Mouse (Mus musculus): ENCODE data around the gene Kank4. TPM values are rescaled to one million over a fixed set of nuclear protein-coding genes. Genes with fewer than 3 reads are reported as not detected.
"Not testable (repeated sequence)": the region's sequence is repeated elsewhere in the genome, so short reads cannot be mapped to it uniquely, and the experiment has no call there.

Gene Kank4
- total RNA-seq, 2 experiments from 2014 or later = not detected

DNA sequence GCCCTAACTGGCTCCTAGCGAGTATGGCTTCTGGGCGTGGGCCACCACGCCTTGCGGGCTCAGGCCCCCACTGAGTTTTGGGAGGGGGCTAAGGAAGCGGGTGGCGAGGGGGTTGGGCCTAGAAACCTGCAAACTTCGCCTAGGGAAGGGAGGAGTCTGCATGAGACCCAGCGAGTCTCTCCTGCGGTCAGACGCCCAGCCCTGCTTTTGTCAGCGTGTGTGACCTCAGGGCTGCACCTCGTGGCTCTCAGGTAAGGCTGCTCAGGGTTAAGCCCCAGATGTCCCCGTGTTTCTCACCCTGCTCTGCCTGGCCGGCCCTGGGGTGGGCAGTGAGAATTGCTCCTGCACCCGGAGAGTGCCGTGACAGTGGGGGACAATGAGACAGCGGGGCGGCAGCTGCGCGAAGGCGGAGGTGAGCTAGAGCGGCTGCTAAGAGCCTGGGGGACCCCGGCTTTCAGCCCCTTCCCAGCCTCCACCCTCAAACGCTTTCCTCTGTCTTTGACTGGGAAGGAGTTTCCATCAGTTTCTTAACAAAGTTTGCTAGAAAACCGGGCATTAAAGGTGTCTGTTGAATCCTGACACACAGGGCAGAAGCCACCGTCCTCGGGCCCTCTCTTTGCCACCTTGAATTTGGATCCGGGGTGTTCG is 90.6 kb downstream of the Kank4 start, which contains the start of gene L1td1:
L1td1 (plus strand) TSS at position 145 of the 648 bp plus-strand sequence.
- ATAC-seq (replicated peaks; ENCODE audit: low FRiP score, low TSS enrichment, poor library complexity, severe bottlenecking) = 0 out of 2 replicates have a peak, but pooled peaks have one; percentile 28

DNA sequence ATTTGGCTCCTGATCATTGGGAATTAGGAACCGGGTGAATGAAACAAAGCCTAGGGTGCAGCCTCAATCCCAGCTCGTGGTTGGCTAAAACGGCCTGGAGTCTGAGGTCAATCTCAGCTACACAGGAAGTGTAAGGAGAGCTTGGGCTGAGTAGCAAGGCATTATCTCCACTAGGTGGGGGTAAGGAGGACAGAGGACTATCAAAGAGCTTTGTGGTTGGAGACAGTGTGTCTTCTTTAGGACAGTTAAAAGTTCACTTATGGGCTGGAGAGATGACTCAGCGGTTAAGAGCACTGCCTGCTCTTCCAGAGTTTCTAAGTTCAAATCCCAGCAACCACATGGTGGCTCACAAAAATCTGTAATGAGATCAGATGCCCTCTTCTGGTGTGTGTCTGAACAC is 91.9 kb downstream of the Kank4 start:
- ATAC-seq (replicated peaks; ENCODE audit: low FRiP score, low TSS enrichment, poor library complexity, severe bottlenecking) = peak; percentile 59; the same call in 1 of the 2 replicates

DNA sequence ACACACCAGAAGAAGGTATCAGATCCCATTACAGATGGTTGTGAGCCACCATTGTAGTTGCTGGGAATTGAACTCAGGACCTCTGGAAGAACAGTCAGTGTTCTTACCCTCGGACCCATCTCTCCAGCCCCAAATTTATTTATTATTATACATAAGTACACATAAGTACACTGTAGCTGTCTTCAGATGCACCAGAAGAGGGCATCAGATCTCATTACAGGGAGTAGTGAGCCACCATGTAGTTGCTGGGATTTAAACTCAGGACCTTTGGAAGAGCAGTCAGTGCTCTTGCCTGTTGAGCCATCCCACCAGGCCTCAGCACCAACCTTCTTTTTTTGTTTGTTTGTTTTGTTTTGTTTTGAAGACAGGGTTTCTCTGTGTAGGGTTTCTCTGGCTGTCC is 92.7 kb downstream of the Kank4 start:
- ATAC-seq (replicated peaks; ENCODE audit: low FRiP score, low TSS enrichment, poor library complexity, severe bottlenecking) = not testable (repeated sequence)

DNA sequence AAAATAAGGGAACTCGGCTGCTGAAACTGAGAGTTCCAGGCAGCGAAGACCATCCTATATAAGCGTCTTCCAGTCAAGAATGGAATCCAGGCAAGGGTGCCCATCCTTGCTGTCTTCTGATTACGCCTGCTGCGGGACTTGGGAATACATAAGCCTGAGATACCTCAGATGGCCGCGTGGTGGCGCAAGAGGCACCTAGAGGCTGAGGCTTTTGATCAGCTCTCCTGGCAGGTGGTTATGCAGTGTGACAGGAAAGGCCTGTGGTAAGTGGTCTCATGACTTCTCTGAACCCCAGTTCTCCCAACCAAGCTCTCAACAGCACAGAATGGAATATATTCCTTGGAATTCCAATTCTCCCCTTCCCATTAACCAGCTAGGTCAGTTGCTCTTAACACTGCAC is 94.9 kb downstream of the Kank4 start:
- ATAC-seq (replicated peaks; ENCODE audit: low FRiP score, low TSS enrichment, poor library complexity, severe bottlenecking) = peak; percentile 84

GRCm38 (mm10) chr4:98718547-98718917 is 98.8 kb downstream of the Kank4 start:
- ATAC-seq (replicated peaks; ENCODE audit: low FRiP score, low TSS enrichment, poor library complexity, severe bottlenecking) = no peak

- no peak for ATAC-seq (replicated peaks; ENCODE audit: low FRiP score, low TSS enrichment, poor library complexity, severe bottlenecking)
Observed at GRCm38 (mm10) chr4:98717735-98718546, 99.4 kb downstream of the Kank4 start.

- ATAC-seq (replicated peaks; ENCODE audit: low FRiP score, low TSS enrichment, poor library complexity, severe bottlenecking) = no peak
Observed at GRCm38 (mm10) chr4:98710891-98711290, 106.4 kb downstream of the Kank4 start.

Other genes starting within 250 kb of the Kank4 start
- not detected in 2 replicates for gene L1td1, start 90.8 kb downstream of the Kank4 start, total RNA-seq (2014; fragmentation: Nextera tagmentation)
- not detected in 2 replicates for gene L1td1, start 90.8 kb downstream of the Kank4 start, total RNA-seq (2017)
- not detected in 2 replicates for gene I0C0044D17Rik, start 6.3 kb upstream of the Kank4 start, total RNA-seq (2014; fragmentation: Nextera tagmentation)
- not detected in 2 replicates for gene I0C0044D17Rik, start 6.3 kb upstream of the Kank4 start, total RNA-seq (2017)
- gene Usp1, start 106.3 kb upstream of the Kank4 start, total RNA-seq (2014; fragmentation: Nextera tagmentation) = 93.8 and 111 TPM in 2 replicates
- 146 and 171 TPM in 2 replicates for gene Usp1, start 106.3 kb upstream of the Kank4 start, total RNA-seq (2017)
- 0.46 TPM in 1 of 2 replicates, not detected in the other for gene Angptl3, start 213.4 kb upstream of the Kank4 start, total RNA-seq (2014; fragmentation: Nextera tagmentation)
- 0.85 TPM in 1 of 2 replicates, not detected in the other for gene Angptl3, start 213.4 kb upstream of the Kank4 start, total RNA-seq (2017)